Mouse (Mus musculus) layer of hippocampus, adult 9-11 months (tissue): Measurements from ENCODE around the gene Mlh1.

Experiments
- DNase-seq: peaks from one replicate; pipeline ENCODE4 v3.0.0; 2022

Mlh1 gene

DNA sequence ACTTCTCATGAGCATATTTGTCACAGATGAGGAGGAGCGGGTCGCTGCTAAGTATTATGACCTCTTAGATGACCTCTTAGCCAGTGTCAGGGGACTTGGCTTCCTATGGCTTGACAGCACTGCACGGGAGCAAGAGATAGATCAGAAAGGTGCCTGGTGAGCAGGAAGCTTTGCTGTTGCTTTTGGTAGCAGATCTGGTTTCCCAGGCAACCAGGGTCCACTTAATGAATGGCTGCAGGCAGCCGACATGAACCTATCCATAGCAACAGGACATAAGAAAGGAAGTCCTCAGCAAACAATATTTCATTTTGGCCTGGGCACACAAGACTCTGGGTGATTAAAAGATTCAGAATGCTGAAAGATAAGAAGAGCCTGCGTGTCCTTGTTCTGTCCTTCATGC lies 14.1 kb upstream of the Mlh1 start:
- DNase-seq: peak; percentile 20

GRCm38 (mm10) chr9:111285061-111285460 lies 13.5 kb upstream of the Mlh1 start:
- DNase-seq: no peak

DNA sequence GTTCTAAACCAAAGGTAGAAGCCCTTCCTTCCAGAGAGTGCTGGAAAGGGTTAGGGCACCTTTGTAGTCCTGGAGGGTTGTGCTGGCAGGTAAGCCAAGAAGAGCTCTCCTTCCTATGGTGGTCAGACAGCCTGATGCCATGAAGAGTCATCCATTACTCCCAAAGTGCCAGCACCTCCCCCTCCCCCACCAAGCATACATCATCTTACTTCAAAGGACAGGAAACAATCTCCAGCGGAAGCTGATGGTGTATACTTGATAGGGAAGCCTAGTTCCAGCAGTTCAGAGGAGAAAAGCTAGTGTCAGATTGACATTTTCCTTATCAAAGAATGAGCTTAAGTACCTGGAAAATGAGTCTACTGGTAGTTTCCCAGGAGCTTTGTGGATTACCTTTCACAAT lies 3.6 kb upstream of the Mlh1 start:
- DNase-seq: no peak

DNA sequence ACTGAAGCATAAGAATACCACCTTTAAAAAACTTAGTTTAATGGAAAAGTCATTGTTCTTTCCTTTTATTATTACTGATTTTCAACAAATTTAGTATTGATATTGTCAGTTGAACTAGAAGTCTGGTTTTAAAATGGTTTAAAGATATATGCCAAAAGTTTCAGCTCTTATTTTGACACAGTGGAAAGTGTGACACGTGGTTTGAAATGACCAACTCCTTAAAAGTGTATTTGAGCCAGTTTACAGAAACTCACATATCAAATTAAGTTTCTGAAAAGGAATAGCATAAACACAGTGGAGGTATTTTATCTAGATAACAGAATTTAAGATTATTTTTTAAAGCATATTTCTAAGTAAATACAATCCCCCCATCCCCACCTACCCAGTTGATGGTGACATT lies 2.4 kb upstream of the Mlh1 start:
- no peak for DNase-seq

DNA sequence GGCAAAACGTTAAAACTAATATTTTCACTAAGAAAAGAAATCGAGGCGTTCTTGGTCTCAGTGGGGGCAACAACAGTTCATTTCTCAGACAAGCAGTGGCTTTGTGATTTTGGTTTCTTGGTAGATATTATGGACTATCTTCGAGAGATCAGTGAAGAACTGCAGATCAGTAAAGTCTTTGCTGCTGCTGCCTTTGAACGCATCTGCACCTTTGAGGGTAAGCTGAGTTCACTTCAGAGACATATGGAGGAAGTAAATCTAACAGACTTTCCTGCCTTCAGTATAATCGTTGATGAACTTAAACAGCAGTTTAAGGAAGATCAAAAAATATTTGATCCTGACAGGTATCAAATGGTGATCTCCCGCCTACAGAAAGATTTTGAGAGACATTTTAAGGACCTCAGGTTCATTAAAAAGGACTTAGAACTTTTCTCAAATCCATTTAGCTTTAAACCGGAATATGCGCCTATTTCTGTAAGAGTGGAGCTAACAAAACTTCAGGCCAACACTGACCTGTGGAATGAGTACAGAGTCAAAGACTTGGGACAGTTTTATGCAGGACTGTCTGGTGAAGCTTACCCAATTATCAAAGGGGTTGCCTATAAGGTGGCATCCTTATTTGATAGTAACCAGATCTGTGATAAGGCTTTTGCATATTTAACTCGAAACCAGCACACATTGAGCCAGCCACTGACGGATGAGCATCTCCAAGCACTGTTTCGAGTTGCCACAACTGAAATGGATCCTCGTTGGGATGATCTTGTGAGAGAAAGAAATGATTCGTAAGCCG lies 1.6 kb upstream of the Mlh1 start:
- DNase-seq: no peak

- peak; percentile 24 for DNase-seq
Measured at GRCm38 (mm10) chr9:111272356-111272755, 765 bp upstream of the Mlh1 start.

DNA sequence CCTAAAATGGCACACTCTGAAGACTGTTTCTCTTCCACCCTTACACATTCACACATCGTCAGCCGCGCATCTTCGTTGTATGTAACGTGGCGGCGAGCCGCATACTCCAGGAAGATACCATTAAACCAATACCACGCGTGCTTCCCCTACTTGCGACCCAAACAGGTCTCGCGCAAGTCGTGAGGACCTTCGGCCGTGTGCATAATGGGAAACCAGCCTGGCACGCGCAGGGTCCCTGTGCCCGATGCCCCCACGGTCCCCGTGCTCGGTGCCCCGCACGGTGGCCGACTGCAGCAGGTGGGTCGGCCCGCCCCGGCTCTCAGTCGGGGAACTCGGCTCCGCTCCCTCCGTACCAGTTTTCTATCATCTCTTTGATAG lies 546 bp downstream of the Mlh1 start:
- DNase-seq: no peak

DNA sequence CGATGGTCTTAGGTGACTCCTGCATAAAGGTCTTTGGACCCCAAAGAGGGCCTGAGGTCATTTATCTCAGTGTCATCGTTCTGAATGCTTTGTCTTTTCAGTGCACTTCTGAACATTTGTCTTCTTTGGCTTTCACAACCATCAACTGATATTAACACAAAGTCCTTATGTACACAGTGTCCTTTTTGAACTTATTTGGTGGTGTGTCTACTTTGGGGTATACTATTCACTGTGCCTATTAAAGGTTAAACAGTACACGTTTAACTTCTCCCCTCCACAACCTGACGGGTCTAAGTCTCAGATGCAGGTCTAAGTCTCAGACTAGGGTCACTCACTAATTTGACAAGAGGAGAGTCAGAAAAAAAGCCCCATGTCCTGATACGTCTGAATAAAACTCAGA lies 985 bp downstream of the Mlh1 start:
- DNase-seq: no peak

- no peak for DNase-seq
Measured at GRCm38 (mm10) chr9:111267998-111268397, 3.6 kb downstream of the Mlh1 start.

GRCm38 (mm10) chr9:111261356-111261755 lies 10.2 kb downstream of the Mlh1 start:
- no peak for DNase-seq

DNA sequence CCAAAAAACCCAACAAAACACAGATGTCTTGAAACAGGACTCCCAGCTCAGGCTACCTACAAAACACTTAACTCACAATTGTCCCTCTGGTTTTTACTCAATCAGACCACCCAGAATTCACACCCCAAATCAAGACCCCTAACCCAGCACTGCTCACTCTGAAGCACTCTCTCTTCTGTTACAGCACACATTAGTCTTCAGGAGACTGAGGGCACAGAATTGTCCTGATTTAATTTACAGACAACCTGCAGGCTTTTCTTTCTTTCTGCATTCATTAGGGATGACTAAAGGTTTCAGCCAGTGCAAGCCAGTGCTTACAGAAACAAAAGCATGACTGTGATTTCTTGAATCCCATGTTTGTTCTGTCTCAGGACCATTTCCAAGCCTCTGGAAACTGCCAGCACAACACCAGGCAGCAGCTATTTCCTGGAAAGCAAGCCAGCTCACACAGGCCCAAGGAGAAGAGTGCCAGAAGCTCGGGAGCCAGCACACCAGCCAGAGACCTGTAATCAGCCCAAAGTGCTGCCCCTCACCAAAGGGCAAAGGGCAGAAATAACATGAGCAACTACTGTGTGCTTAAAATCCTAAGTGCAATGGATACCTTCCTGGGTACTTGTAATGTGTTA lies 11.1 kb downstream of the Mlh1 start:
- DNase-seq: peak; percentile 71

DNA sequence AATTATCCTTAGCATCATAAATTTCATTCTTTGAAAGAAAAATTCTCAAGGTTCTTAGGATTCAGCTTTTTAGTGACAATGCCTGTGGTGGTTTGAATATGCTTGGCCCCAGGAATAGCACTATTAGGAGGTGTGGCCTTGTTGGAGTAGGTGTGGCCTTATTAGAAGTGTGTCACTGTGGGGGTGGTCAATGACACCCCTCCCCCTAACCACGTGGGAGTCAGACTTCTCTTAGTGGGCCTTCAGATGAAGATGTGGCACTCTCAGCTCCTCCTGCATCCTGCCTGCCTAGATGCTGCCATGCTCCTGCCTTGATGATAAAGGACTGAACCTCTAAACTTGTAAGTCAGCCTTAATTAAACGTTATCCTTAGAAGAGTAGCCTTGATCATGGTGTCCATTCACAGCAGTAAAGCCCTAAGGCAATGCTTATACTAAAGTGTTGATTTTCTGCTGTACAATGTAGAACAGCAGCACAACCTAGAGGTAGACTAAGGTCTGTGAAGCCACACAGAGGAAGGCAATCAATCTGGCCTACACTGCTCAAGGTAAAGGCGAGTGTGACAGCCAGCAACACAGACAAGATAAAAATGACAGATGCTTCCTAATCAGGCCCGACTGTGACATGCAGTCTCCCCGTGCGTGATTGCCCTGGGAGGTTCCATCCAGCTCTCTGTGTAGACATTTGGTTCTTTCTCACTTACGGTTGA lies 19.3 kb downstream of the Mlh1 start:
- no peak for DNase-seq

DNA sequence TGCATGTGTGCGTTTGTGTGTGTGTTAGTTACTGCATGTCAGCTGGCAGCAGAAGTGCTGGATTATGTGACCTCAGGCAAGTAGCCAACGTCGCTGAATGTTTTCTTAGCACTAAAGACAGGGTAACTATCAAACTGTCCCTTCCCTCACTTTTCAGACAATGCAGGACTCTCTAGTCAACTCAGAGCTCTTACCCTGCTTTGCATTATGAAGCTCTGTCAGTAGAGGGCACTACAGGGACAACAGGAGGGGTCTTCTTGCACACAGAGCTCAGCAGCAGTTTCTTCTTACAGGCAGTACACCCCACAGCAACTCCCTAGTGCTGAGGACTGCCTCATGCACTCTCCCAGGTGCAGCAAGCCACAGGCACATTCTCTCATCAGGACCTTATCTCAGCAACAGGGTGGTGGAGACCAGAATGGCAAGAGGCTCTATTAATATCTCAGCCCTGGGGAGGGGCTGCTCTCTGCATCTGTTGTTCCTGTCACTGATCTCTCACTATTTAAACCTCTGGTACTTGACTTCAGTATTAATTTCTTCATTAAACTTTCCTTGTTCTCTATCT lies 23.8 kb downstream of the Mlh1 start:
- no peak for DNase-seq

- DNase-seq: no peak
Measured at GRCm38 (mm10) chr9:111245546-111245945, 26.0 kb downstream of the Mlh1 start.

DNA sequence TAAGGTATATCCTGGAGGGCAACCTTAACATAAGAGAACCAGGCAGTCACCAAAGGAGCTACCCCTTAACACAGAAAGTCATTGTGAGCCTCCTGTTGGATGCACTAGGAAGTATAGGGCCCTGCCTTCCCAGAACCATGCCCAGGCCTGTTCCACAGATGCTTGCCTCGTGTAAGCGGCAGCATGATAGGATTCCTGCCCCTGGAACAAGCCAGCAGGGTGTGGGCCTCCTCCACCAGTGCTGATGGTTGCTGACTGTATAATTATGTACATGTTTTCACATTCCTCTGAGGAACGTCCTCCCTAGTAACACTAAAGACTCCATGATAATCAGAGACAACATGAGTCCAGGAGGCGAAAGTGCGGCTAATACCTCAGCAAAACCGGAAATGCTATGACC lies 28.2 kb downstream of the Mlh1 start:
- DNase-seq: no peak

GRCm38 (mm10) chr9:111239821-111240220 lies 31.8 kb downstream of the Mlh1 start:
- DNase-seq: no peak

DNA sequence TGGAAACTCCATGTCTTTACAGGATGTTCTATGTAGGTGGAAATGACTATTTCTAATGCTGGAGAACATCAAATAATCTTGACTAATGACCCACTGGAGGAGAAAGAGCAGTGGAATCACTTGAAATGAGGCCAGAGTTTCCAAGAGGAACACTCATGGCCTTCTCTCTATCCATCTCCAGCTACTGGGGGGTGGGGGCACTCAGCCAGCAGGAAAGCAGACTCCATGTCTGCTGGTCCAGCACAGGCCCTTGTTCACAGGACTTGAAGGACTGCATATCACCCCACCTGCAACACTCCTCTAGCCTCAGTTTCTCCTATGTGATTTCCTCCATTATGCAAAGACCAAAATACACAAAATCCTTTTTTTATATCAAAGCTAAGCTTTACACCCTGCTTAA lies 33.9 kb downstream of the Mlh1 start:
- DNase-seq: no peak

DNA sequence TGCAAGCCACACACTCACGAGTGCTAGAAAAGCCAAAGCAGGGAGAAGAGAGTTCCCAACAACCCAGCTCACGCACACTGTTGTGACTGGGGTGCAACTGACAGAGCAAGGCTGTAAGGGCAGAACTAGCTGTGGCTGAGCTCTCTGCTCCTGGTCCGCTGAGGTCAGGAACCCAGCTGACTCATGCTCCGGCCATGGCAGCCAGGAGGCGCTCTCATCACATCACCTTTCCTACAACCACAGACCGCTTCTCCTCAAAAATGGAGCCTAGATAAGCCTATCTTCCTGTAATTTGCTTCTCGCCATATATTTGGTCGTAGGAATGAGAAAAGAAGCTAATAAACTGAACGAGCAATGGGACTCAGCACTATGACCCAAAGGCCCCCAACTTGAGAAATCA lies 36.9 kb downstream of the Mlh1 start:
- DNase-seq: no peak

GRCm38 (mm10) chr9:111228446-111228845 lies 43.1 kb downstream of the Mlh1 start:
- no peak for DNase-seq

DNA sequence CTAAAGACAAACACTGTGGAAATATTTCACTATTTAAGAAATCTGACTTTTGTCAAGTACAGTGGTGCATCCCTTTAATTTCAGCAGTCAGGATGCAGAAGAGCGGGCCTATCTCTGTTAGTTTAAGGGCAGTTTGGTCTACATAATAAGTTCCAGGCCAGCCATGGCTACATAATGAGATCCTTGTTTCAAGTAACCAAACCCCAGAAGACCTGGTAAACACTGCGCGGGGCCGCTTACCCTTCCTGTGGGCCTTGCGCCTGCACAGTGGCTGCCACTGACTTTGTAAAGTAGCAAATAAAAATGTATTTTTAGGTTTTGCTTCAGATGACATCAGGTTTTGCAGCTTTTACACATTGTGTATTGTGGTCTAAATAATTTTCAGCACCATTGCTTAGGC lies 48.2 kb downstream of the Mlh1 start:
- no peak for DNase-seq

- no peak for DNase-seq
Measured at GRCm38 (mm10) chr9:111221580-111221979, 50.0 kb downstream of the Mlh1 start.

DNA sequence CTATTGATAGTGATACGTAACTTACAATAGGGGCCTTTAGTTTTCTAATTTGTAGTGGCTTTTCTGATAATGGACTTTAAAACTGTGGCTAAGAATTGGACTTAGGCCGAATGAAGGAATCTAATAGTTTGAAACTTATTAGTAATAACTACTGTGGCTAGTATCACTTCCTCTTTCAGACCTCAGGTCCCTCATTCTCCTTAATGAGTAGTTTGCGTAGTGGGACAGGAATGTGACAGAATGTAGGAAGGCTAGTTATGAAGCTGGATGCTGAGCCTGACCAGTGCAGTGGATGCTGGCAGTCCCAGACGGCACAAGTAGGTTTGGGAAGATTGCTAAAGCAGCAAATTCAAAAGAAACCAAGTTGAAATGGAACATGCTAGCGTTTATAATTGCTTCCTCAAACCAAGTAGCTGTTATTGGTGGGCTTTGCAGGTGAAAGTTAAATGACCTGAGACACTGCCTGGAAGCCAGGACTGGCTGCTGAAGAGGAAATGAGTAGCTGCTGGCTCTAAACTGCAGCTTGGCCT lies 51.0 kb downstream of the Mlh1 start:
- no peak for DNase-seq

DNA sequence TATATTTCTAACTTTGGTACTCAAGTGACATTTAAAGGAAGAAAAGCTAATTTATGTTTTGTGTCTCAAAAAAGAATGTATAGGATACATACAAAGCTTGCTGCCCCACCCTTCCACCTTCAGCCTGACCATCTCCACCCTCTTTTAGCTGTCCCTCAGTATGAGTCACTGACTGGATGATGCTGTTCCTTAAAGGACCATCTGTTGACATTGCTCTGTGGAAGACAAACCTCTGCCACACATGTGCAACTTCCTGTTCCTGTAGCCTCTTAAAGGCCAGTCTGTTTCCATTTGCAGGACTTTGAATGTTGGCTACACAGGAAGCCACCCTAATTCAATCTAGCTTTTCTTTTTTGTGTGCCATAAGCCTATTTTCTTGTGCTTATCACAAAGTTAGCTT lies 55.2 kb downstream of the Mlh1 start:
- no peak for DNase-seq

DNA sequence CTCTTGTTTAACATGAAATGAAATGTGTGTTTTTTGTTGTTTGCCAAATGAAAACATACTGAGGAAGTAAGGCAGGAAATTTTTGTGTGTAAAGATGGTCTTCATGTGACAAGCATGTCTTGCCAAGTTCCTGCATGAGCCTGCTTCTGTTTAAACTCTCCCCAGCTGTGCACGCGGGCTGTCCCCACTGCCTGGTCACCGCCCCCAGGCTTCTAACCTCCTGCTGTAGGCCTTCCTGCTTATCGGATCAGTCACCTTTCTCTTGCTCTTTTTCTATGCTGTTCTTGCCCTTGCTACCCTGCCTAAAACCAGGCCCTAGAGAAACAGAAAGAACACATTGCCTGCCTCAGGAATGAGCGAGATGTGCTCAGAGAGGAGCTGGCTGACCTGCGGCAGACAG lies 58.1 kb downstream of the Mlh1 start:
- peak; percentile 16 for DNase-seq
